Mouse (Mus musculus): ENCODE data around the gene Foxi2. TPM values are rescaled to one million over a fixed set of nuclear protein-coding genes. Genes with fewer than 3 reads are reported as not detected.

Gene Foxi2
- total RNA-seq (2021) = not detected in 2 replicates
- long read RNA-seq = 0 reads

DNA sequence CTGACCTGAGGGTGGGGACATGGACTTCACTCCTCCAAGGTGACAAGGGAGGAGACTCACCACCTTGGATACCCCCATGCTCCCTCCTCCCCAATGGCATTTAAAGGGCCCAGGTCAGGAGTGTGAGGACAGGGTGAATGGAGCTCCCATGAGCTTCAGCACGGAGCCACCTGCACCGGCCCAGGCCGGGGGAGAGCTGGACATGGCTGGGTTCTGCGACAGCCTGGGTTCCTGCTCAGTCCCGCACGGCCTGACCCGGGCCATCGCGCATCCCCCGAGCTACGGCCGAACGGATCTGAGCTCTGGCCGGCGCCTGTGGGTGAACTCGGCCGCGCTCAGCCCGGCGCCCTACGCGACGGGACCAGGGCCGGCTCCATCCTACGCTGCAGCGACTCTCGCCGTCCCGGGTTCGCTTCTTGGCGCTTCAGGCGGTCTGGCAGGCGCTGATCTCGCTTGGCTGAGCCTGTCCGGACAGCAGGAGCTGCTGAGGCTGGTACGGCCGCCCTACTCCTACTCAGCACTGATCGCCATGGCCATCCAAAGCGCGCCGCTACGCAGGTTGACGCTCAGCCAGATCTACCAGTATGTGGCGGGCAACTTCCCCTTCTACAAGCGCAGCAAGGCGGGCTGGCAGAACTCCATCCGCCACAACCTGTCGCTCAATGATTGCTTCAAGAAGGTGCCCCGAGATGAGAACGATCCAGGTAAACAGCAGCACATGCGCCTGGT is at the start of gene Foxi2:
Gene Foxi2, plus strand, starts transcription at position 72 of the 729 bp plus-strand sequence.
- no peak for DNase-seq

DNA sequence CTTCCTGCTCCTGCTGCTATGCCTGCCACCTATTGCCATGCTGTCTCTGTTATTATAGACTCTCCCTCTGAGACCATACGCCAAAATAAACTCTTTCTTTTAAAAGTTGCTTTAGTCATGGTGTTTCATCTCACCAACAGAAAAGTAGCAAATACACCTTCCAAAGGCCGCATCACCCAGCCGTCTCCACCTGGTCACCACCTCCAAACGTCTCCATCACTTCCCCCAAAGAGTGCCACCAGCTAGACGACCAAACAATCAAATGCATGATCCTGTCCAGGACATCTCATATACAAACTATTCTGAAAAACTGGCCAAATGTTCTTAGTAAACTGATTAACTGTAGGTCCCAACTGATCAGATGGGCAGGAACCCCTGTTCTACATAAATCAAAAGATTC is 45.5 kb upstream of the Foxi2 start:
- DNase-seq = no peak

DNA sequence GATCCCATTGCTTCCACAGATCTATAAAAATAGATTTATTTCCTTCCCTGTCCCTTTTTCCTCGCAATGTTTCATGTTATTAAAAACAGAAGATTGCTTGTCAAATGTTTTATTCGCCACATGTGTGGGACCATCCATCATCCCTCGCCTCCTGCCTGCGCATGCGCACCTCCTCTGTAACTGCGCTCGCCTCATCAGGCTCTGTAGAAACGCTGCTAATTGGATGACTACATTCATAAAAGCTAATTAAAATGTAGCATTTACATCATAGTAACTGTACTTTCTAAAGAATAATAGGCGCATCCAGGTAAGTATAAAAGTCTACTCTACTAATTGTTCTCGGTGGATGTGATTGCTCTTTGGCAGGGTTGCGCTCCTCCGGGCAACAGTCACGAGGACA is 34.1 kb upstream of the Foxi2 start:
- DNase-seq = no peak

DNA sequence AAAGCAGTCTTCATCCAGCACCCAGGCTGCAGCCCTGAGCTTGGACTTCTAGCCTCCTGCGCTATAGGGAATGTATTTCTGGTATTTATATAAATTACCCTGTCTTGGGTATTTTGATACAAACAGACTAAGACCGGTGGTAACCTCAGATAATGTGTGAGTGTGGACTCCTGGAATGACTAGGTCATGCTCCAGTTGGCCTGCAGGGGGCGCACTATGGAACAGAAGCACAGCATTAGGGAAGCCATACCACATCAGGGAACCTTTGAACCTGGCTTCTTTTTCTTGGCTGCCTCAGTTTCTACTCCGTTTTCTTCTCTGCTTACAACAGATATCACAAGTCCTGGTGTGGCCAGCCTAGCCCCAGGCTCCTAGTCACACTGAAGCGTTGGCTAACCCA is 33.2 kb upstream of the Foxi2 start:
- DNase-seq = no peak

DNA sequence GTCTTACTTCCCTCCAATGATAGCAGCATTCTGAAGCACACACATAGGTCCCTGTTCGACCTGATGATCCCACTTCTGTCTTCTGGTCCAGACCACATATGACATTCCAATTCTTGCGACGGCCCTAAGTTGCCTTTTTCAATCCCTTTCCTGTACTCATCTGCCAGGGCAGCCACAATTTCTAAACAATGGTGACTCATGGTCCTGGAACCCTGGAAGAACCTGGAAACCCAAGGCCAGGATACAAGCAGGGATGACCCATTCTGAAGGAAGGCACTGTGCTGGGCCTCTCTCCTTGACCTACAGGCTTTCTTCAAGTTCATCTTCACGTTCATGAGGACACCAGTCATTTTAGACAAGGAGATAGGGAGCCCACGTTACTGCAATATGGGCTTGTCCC is 31.8 kb upstream of the Foxi2 start:
- no peak for DNase-seq

DNA sequence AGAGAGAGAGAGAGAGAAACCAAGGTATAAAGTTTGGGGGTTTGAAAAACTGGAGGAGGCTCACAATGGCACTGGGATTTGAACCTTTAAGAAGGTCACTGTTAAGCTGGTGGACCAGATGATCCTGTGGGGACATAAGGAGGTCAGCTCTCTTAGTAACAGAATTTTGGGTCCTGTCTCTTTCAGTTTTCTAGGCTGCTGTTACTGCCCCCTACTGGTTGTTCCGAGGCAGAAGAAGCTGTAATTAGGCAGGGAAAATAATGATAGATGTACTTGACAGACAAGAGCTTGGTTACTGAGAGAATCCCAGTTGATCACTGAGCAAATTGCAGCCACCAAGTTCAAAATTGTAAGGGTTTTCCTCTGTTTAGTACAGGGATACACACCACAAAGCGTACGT is 21.1 kb upstream of the Foxi2 start:
- DNase-seq = no peak

DNA sequence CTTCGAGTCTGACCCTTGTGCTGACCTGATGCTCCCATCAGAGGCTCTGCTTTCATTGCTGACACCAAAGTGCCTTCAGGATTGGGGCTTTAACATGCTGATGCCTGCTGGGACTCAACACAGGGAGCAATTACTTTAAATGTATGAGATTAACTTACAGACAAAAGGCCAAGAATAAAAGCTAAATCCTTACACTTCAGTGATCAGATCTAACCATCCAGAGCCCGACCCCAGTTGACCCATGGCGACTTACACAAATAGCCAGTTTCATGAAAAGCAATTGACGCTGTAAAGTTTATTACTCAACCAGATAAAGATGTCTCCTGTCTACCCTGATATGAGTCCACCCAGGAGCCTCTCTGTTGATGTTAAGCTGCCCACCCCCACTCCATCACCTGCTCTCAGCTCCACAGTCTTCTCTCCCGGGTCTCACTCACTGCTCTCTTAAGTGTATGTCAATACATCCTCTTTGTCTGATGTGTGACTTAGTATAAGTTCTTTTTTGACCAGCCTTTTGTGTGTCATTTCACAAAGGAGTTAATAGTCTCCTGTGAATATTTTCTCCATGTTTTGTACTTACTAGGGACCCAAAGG is 17.1 kb upstream of the Foxi2 start:
- DNase-seq = no peak

DNA sequence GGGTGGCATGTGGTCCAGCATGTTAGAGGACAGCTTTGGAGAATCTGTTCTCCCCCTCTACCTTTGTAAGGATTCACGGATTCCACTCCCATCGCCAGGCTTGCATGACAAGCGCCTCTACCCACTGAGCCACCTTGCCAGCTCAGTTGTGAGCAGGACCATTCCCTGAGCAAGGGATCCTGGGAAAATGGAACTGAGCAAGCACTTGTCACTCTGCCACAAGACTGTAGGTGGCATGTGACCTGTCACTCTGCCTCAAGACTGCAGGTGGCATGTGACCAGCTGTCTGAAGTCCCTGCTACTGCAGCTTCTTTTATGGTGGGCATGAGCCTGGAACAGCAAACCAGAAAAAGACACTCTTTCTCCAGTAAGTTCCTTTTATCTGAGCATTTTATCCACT is 15.7 kb upstream of the Foxi2 start:
- no peak for DNase-seq

DNA sequence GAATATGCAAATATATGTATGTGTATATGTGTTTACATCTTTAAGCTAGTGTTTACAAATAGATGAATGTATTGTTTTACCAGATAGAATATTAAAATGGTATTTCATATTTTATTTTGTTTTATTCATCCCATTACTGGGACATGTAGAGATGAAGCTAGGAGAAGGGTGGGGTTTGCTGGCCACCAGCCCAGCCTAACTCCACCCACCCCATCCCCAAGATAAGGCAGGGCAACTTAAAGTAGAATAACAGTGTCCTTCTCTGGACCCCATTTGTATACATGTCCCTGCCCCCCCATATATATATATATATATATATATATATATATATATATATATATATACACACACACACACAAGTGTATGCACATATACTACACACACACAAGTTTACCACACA is 14.9 kb upstream of the Foxi2 start:
- DNase-seq = no peak

DNA sequence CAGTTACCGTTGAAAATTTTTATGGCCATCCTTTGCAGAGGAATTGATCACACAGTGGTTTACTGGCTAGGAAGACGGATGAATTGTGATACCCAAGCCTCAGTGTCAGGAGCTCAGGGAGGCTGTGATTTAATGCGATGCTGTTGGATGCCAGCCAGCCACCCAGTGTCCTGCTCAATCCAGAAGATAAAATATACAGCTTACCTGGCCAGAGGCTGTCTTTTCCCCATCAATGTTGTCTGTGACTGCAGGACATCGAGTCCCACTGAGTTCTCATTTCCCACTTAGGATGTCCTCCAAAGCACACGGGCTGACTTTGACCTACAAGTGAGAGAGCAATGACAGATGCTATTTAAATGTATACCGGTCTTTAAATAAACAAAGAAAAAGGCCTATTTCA is 13.0 kb upstream of the Foxi2 start:
- DNase-seq = no peak

DNA sequence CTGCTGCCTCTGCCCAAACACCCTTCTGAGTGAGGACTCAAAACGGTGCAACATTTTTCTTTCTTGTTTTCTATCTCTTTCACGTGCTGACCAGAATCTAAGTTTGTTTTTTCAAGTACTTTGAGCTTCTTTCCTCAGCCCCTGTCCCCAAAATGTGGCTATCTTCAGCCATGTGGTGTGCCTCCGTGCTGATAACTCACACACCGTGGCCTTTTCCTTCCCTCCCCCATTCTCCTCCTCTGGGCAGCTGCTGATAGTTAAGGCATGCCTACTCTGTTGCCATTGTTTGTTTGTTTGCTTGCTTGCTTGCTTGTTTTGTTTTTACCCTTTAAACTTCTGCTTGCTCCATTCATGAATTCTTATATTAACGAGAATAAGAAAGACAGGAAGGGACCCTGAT is 12.2 kb upstream of the Foxi2 start:
- DNase-seq = no peak

DNA sequence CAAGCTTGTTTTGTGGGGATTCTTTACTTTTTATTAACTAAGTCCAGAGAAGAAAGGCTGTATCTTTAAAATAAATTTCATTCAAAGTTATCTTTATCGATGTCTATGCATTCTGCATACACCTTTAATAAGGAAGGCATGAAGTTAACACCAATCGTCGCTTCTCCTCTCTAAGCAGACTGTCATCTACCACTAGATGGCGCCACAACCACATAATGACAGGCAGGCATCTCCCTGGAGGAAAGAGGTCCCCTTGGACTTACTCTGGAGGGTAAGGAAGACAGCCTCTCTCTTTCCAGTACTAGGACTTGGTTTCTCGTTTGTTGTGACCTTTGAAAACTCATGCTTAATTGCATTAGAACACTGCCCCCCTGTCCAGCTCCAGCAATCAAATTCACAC is 6.7 kb upstream of the Foxi2 start:
- peak; percentile 69 for DNase-seq

DNA sequence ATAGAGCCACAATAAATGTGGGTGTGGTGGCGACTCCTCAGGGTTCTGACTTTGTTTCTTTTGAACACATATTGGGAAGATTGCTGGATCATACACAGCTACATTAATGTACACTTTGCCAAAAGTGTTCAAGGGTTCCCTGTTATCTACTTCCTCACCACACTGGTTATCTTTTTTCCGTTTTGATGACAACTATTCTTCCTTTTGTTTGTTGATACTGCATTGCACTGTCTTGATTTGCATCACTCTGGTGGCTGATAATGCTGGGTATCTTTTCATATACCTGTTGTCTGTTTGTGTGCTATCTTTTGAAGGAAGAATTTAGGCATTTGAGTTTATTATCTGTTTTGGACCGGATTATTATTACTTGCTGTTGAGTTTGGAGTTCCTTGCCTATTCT is 3.3 kb upstream of the Foxi2 start:
- no peak for DNase-seq

DNA sequence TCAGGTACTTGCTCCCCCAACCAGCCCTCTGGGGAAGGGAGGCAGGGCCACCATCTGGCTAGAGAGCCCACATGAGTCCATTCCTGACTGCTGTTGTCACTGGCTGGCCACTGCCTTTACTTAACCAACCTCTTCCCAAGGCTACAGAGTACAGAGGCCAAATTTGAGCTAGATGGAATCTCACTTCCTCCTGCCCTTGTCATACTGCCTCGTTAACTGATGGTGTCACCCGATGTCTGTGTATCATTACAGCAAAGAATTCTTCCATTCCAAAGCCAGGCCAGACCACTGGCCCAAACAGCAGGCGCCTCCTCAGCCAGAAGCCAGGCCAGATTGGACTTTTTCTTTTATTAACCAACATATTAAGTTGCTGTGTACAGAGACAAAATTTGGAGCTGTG is 1.6 kb upstream of the Foxi2 start:
- no peak for DNase-seq

DNA sequence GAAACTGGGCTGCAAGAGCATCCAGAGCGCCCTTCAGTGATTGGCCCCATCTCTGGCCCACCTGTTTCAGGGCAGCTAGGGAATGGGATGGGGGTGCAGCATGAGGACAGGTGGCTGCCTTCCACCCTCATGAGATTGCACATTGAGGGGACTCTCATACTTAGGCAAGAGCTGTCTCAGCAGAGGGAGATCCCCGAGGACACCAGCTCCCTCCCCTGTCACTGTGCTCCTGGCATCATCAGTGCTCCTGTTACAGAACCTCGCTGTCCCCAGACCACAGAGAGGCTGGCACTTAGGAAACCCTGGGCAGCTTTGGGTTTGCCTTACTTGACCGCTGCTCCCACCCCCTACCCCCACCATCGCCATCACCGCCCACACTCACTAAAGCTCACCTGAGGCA is 2.2 kb downstream of the Foxi2 start:
- DNase-seq = no peak

DNA sequence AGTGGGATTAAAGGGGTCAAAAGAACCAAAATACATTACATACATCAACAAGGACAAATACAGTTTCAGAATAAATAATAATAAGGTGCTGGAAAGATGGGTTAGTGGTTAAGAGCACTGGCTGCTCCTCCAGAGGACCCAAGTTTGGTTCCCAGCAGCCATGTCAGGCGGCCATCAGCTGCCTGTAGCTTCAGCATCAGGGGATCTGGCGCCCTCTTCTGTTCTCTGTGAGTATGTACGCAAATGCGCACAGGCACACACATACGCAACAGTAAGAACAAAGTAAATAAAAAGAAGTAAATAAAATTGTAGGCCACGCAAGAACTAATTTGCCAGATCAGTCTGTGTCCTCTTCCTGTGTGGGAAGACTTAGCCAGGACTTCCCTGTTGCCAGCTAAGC is 18.7 kb downstream of the Foxi2 start:
- no peak for DNase-seq

DNA sequence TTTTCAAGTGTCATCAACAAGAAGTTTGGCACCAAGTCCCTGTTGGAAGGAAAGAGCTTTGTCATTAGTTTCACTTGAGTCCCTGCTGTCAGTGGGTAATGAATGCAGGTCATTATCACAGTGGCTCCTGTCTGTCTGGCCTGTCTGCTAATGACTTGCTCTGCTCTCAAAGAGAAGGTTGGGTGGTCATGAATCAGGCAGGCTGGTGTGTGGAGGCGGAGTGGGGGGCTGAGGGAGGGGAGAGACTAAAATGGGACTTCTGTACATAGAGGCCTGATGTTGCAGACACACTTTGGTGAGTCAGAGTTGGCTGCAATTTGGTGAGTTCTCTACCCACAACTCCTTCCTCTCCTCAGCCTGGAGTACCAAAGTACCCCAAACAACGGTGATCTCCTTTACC is 20.8 kb downstream of the Foxi2 start:
- no peak for DNase-seq

DNA sequence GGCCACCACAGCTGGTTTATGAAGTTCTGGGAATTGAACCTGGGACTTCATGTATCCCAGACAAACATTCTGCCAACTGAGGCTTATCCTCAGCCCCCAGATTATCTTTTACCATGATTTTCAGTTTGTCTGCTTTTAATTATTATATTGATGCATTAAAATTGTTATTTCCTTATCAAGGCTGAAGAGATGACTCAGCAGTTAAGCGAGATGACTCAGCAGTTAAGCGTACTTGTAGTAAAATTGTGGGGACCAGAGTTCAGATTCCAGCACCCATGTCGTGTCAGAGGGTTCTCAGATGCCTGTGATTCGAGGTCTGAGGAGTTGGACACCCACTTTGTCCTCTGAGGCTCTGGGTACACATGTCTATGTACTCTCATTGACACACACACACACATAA is 33.8 kb downstream of the Foxi2 start:
- DNase-seq = no peak

DNA sequence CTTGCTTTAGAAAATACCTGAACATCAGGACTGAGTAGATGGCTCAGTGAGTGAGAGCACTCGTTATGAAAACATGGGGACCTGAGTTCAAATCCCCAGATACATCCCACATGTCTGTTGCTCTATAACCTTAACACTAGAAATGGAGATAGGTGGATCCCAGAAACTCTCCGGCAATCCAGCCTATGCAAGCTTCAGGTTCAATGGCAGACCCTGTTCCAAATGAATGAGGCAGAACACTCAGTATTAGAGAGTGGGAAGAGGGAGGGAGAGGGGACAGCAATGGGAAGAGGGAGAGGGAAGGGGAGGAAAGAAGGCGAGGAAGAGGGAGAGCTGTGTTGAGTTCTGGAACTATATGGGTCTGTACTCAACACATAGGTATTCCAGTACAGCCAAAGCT is 41.2 kb downstream of the Foxi2 start:
- no peak for DNase-seq

DNA sequence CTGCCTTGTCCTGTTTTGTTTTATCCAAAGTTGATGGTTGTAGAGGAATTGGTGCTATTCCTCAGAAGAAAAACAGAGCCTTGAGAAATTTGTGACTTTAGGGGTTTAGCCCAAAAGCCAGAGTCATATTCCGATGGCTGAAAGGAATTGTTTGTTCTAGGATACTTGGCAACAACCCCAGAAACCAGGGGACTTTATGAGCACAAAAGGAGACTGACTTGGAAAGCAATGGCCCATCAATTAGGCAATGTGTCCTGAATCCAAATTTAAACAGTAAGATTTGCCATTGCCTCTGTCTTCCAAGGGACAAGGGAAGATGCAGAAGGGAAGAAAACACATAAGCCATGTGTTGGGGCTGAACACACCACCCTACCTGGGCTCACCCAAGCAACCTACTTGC is 42.3 kb downstream of the Foxi2 start:
- no peak for DNase-seq

DNA sequence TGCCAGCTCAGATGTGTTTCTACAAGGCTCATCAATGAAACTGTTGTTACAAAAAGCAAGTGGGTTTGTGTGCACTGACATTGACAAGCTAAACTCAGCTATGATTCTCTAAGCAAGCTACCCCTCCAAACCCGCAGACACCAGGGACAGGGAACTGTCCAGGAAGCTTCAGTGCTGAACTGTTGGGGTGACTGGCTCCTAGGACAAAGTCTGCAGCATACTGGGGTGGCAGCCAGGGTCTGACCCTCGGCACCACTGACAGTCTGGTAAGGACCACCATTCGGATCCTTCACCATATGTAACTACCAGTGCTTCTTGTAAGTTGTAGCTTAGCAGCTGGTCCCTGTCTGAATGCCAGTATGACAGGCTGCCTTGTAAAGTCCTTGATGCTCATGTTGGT is 43.6 kb downstream of the Foxi2 start:
- DNase-seq = no peak
